In the genomic region with DNA sequence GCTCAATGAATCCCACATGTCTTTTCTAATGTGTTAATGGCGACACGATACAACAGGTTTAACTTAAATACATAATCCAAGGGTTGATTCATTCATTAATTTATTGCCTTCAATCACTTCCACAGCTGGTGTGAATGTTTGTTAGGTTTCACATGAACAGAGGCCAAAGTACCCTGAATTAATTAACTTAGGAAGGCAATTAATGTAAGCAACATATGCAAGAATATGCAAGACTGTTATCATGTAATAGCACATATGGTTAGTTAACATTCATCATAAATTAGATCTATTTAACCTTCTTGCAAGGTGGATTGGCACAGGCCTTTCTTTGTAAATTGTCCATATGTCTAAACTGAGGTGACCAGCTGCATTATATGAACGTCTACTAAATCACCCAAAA, we compare ENCODE assay signal across 25 mouse cellular contexts.
A peak's percentile ranks its signal among the peaks of the same experiment; 100 is the strongest.
DNase-seq lines count a peak whose midpoint lies in the region; ATAC-seq and TF ChIP-seq lines count a peak whose summit lies in the region.
"Had no signal": no experiment of that assay in that cellular context is flagged by ENCODE, and none has a peak within 500 bp of the region (broad histone marks: within the 10 kb centered on the region; RNA-seq: fewer than 3 reads in every experiment).

No protein-coding gene starts in this region.

- no peak for TF ChIP-seq CTCF in hindbrain, postnatal 0 days (IDR thresholded peaks at IDR 0.05; ENCODE audit: low read depth)
- no peak for TF ChIP-seq CTCF in brain, embryonic 14.5 days (IDR thresholded peaks at IDR 0.05; ENCODE audit: borderline replicate concordance, extremely low read depth, insufficient read depth, insufficient read length)

- H3K27me3 ChIP-seq in forebrain, embryonic 11.5 days (ENCODE audit: control insufficient read depth, insufficient read depth, low read length): no peaks in the 10 kb centered on the region
- no peaks in the 10 kb centered on the region for H3K27me3 ChIP-seq in forebrain, embryonic 10.5 days (ENCODE audit: poor library complexity, severe bottlenecking)
- no peaks in the 10 kb centered on the region for H3K27me3 ChIP-seq in hindbrain, embryonic 13.5 days
- no peaks in the 10 kb centered on the region for H3K27me3 ChIP-seq in hindbrain, postnatal 0 days (ENCODE audit: insufficient read depth, low read length)
- H3K27me3 ChIP-seq in forebrain, embryonic 15.5 days: no peaks in the 10 kb centered on the region
- H3K27me3 ChIP-seq in intestine, embryonic 15.5 days (replicated peaks): no peaks in the 10 kb centered on the region
- H3K27me3 ChIP-seq: embryonic facial prominence, embryonic 12.5 days; embryonic facial prominence, embryonic 15.5 days had no signal

- no peak overlapping the region for H3K9ac ChIP-seq in forebrain, embryonic 11.5 days (ENCODE audit: low read length)
- H3K9ac ChIP-seq in hindbrain, embryonic 13.5 days: no peak overlapping the region
- no peak overlapping the region for H3K9ac ChIP-seq in hindbrain, postnatal 0 days (replicated peaks; ENCODE audit: low read length)
- no peak overlapping the region for H3K9ac ChIP-seq in forebrain, embryonic 15.5 days (replicated peaks)
- H3K9ac ChIP-seq in intestine, embryonic 15.5 days: no peak overlapping the region
- H3K9ac ChIP-seq: embryonic facial prominence, embryonic 12.5 days; embryonic facial prominence, embryonic 15.5 days had no signal

- DNase-seq in forebrain, embryonic 11.5 days (ENCODE audit: low spot score): no peak
- DNase-seq in forebrain, embryonic 10.5 days (ENCODE audit: extremely low spot score, low spot score): no peak
- DNase-seq in hindbrain, postnatal 0 days (ENCODE audit: low spot score): no peak
- DNase-seq in brain, embryonic 14.5 days (ENCODE audit: low read depth): peak; percentile 86
- DNase-seq in spleen, postnatal 14 days (ENCODE audit: low spot score in 2 of 2): no peak
- DNase-seq: adrenal gland, adult 8-10 months; adrenal gland, postnatal 25 days; cerebellum, adult 2 months; cerebellum, adult 9-11 months; cerebellum, postnatal 25 days; gastrocnemius, adult 2 months; gastrocnemius, postnatal 14 days; heart, adult 11 months; heart, postnatal 36 days; kidney, adult 18-20 months; kidney, adult 9 months had no signal

- no peaks in the 10 kb centered on the region for H3K4me1 ChIP-seq in forebrain, embryonic 11.5 days (replicated peaks; ENCODE audit: control insufficient read depth, insufficient read depth, low read length)
- H3K4me1 ChIP-seq in forebrain, embryonic 10.5 days: no peaks in the 10 kb centered on the region
- H3K4me1 ChIP-seq in hindbrain, embryonic 13.5 days (replicated peaks): no peaks in the 10 kb centered on the region
- H3K4me1 ChIP-seq in hindbrain, postnatal 0 days (ENCODE audit: insufficient read depth, low read length): no peaks in the 10 kb centered on the region
- H3K4me1 ChIP-seq in forebrain, embryonic 15.5 days: no peaks in the 10 kb centered on the region
- H3K4me1 ChIP-seq in intestine, embryonic 15.5 days (replicated peaks): no peaks in the 10 kb centered on the region
- H3K4me1 ChIP-seq: embryonic facial prominence, embryonic 12.5 days; embryonic facial prominence, embryonic 15.5 days; hindbrain, embryonic 10.5 days had no signal

- H3K27ac ChIP-seq in forebrain, embryonic 11.5 days (ENCODE audit: low read depth, low read length): no peak overlapping the region
- H3K27ac ChIP-seq in forebrain, embryonic 10.5 days: no peak overlapping the region
- H3K27ac ChIP-seq in hindbrain, embryonic 13.5 days: no peak overlapping the region
- no peak overlapping the region for H3K27ac ChIP-seq in hindbrain, postnatal 0 days
- no peak overlapping the region; the same call in 1 of the 2 replicates for H3K27ac ChIP-seq in forebrain, embryonic 15.5 days (replicated peaks)
- no peak overlapping the region for H3K27ac ChIP-seq in intestine, embryonic 15.5 days
- H3K27ac ChIP-seq: embryonic facial prominence, embryonic 12.5 days; embryonic facial prominence, embryonic 15.5 days; gastrocnemius, adult 2 months; hindbrain, embryonic 10.5 days had no signal

- no peaks in the 10 kb centered on the region for H3K36me3 ChIP-seq in forebrain, embryonic 11.5 days (ENCODE audit: control insufficient read depth, insufficient read depth, low read length)
- H3K36me3 ChIP-seq in forebrain, embryonic 10.5 days (replicated peaks): no peaks in the 10 kb centered on the region
- H3K36me3 ChIP-seq in hindbrain, embryonic 13.5 days: no peaks in the 10 kb centered on the region
- H3K36me3 ChIP-seq in hindbrain, postnatal 0 days (ENCODE audit: insufficient read depth, low read length): no peaks in the 10 kb centered on the region
- no peaks in the 10 kb centered on the region for H3K36me3 ChIP-seq in forebrain, embryonic 15.5 days
- no peaks in the 10 kb centered on the region for H3K36me3 ChIP-seq in intestine, embryonic 15.5 days
- H3K36me3 ChIP-seq: embryonic facial prominence, embryonic 12.5 days; embryonic facial prominence, embryonic 15.5 days; hindbrain, embryonic 10.5 days had no signal

- no peaks in the 10 kb centered on the region for H3K9me3 ChIP-seq in forebrain, embryonic 11.5 days (ENCODE audit: control insufficient read depth, low read length)
- H3K9me3 ChIP-seq in forebrain, embryonic 10.5 days: no peaks in the 10 kb centered on the region
- H3K9me3 ChIP-seq in hindbrain, embryonic 13.5 days: no peaks in the 10 kb centered on the region
- no peaks in the 10 kb centered on the region for H3K9me3 ChIP-seq in hindbrain, postnatal 0 days (ENCODE audit: low read length)
- no peaks in the 10 kb centered on the region for H3K9me3 ChIP-seq in forebrain, embryonic 15.5 days
- H3K9me3 ChIP-seq in intestine, embryonic 15.5 days: no peaks in the 10 kb centered on the region
- H3K9me3 ChIP-seq: embryonic facial prominence, embryonic 12.5 days; embryonic facial prominence, embryonic 15.5 days; hindbrain, embryonic 10.5 days had no signal

- no peak overlapping the region for H3K4me2 ChIP-seq in forebrain, embryonic 11.5 days (ENCODE audit: low read depth, low read length, severe bottlenecking)
- H3K4me2 ChIP-seq in hindbrain, embryonic 13.5 days: no peak overlapping the region
- H3K4me2 ChIP-seq in hindbrain, postnatal 0 days (ENCODE audit: low read depth, low read length): no peak overlapping the region
- H3K4me2 ChIP-seq in forebrain, embryonic 15.5 days (replicated peaks): no peak overlapping the region
- H3K4me2 ChIP-seq in intestine, embryonic 15.5 days (replicated peaks): no peak overlapping the region
- H3K4me2 ChIP-seq: embryonic facial prominence, embryonic 12.5 days; embryonic facial prominence, embryonic 15.5 days; heart, embryonic 11.5 days had no signal

- 73% methylated on average over 3 of the region's 3 CpGs for WGBS in forebrain, embryonic 11.5 days
- 91% methylated on average over 3 of the region's 3 CpGs for WGBS in forebrain, embryonic 10.5 days
- WGBS in hindbrain, embryonic 13.5 days: 69% methylated on average over 3 of the region's 3 CpGs
- 79% methylated on average over 3 of the region's 3 CpGs for WGBS in hindbrain, postnatal 0 days
- 52% methylated on average over 3 of the region's 3 CpGs for WGBS in forebrain, embryonic 15.5 days
- 81% methylated on average over 3 of the region's 3 CpGs for WGBS in intestine, embryonic 15.5 days

- ATAC-seq in forebrain, embryonic 11.5 days (replicated peaks; ENCODE audit: low FRiP score): 0 out of 2 replicates have a peak, but pooled peaks have one; percentile 10
- peak; percentile 24; the same call in 1 of the 2 replicates for ATAC-seq in hindbrain, embryonic 13.5 days (ENCODE audit: low FRiP score)
- no peak for ATAC-seq in hindbrain, postnatal 0 days
- ATAC-seq in forebrain, embryonic 15.5 days (replicated peaks): peak; percentile 85
- no peak for ATAC-seq in intestine, embryonic 15.5 days
- ATAC-seq: activated CD4-positive, CD25-positive, alpha-beta regulatory T cell, adult 4 months; intestine, embryonic 16.5 days had no signal

- TF ChIP-seq POLR2A in brain, embryonic 14.5 days (IDR thresholded peaks at IDR 0.05; ENCODE audit: borderline replicate concordance, extremely low read depth, insufficient read depth, insufficient read length, poor library complexity, severe bottlenecking): no peak

- H3K4me3 ChIP-seq in forebrain, embryonic 11.5 days (ENCODE audit: low read depth, low read length): no peak overlapping the region
- H3K4me3 ChIP-seq in forebrain, embryonic 10.5 days: no peak overlapping the region
- H3K4me3 ChIP-seq in hindbrain, embryonic 13.5 days: no peak overlapping the region
- no peak overlapping the region for H3K4me3 ChIP-seq in hindbrain, postnatal 0 days (ENCODE audit: low read length)
- no peak overlapping the region for H3K4me3 ChIP-seq in forebrain, embryonic 15.5 days
- no peak overlapping the region for H3K4me3 ChIP-seq in intestine, embryonic 15.5 days (replicated peaks)
- H3K4me3 ChIP-seq: embryonic facial prominence, embryonic 12.5 days; embryonic facial prominence, embryonic 15.5 days; gastrocnemius, adult 2 months; hindbrain, embryonic 10.5 days had no signal

Comparison
In these comparisons a context has a peak if more than half of its experiments do, and no peak if none do; other contexts are left out.
1. ATAC-seq: peak in forebrain, embryonic 11.5 days (single experiment), hindbrain, embryonic 13.5 days (single experiment) and forebrain, embryonic 15.5 days (single experiment); none in hindbrain, postnatal 0 days (single experiment) and intestine, embryonic 15.5 days (single experiment).